Mouse (Mus musculus) forebrain, embryonic 14.5 days (tissue): ENCODE measurements around the gene Cel. TPM values are rescaled to one million over a fixed set of nuclear protein-coding genes. Genes with fewer than 3 reads are reported as not detected.

Experiments used
- ATAC-seq: fragments of 200-750 bp; cut with Nextera tagmentation; 2 replicates; pipeline ENCODE4 v1.8.0; 2017; ENCODE audit warnings: mild to moderate bottlenecking, moderate library complexity
- DNase-seq: peaks from one replicate; pipeline ENCODE4 v3.0.0-alpha.2; 2015; ENCODE audit warnings: low spot score
- H3K27ac ChIP-seq: fragments of 300-500 bp; sonication (generic); 2 replicates; pipeline ENCODE4 v1.5.1; 2014; ENCODE audit warnings: low read depth, mild to moderate bottlenecking, control low read depth, low read length, moderate library complexity
- H3K27me3 ChIP-seq: fragments of 300-500 bp; sonication (generic); replicated peaks from 2 replicates; pipeline ENCODE4 v1.6.1; 2014; ENCODE audit warnings: low read length, control low read depth, mixed read lengths; ENCODE audit not compliant: control insufficient read depth, insufficient read depth
- H3K36me3 ChIP-seq: fragments of 300-500 bp; sonication (generic); 2 replicates; pipeline ENCODE4 v1.6.1; 2014; ENCODE audit warnings: low read length, control low read depth; ENCODE audit not compliant: control insufficient read depth, insufficient read depth
- H3K4me1 ChIP-seq: fragments of 300-500 bp; sonication (generic); 2 replicates; pipeline ENCODE4 v1.6.1; 2014; ENCODE audit warnings: antibody characterized with exemption, low read length, control low read depth; ENCODE audit not compliant: control insufficient read depth, insufficient read depth
- H3K4me2 ChIP-seq: fragments of 300-500 bp; sonication (generic); 2 replicates; pipeline ENCODE4 v1.6.1; 2014; ENCODE audit warnings: mild to moderate bottlenecking, control low read depth, low read length
- H3K4me3 ChIP-seq: fragments of 300-500 bp; sonication (generic); 2 replicates; pipeline ENCODE4 v1.5.1; 2014; ENCODE audit warnings: low read depth, low read length, control low read depth
- H3K9ac ChIP-seq: fragments of 300-500 bp; sonication (generic); 2 replicates; pipeline ENCODE4 v1.6.1; 2014; ENCODE audit warnings: mild to moderate bottlenecking, low read length, control low read depth, moderate library complexity
- H3K9me3 ChIP-seq: fragments of 300-500 bp; sonication (generic); replicated peaks from 2 replicates; pipeline ENCODE4 v1.6.1; 2016; ENCODE audit warnings: low read length, control low read depth, mixed read lengths; ENCODE audit not compliant: control insufficient read depth
- WGBS: fragments of 180-500 bp; shearing (Covaris S2); extraction: QIAGEN DNeasy Blood & Tissue Kit; methylation state at CpG from one replicate; pipeline ENCODE4 v1.1.7; 2014; 5-methylcytosine and 5-hydroxymethylcytosine counted together
- polyA plus RNA-seq: library from polyadenylated mRNA; unstranded; fragments of >200 nt; fragmentation: Nextera tagmentation; extraction: Ambion mirVana; gene quantifications from 2 replicates; pipeline ENCODE4 v1.2.1, GENCODE M21; 2014

The Cel gene
- polyA plus RNA-seq, 1 experiment from 2014 or later, result not detected

DNA sequence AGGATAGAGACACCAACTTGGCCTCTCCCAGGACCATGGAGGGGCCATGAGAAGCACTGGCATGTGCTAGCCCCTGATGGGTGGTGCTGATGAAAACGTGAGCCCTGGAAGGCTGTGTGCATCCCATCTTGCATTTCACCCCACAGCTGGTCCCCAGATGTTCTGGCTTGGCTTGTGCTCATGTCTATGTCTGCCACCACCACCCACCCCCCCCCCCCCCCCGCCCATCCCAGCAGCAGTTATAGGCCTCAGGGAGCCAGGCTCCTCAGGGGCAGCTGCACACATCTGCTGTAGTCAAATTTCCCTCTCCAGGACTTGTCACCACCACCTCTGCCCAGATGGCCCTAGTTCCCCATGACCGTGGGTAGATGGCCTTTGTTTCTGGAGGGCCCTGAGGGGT, 6.7 kb upstream of the Cel start:
- 80% methylated on average over 2 of the region's 3 CpGs for WGBS
- no peaks in the 10 kb centered on the region for H3K4me1 ChIP-seq
- no peak overlapping the region for H3K4me2 ChIP-seq
- no peak overlapping the region for H3K4me3 ChIP-seq
- no peak overlapping the region for H3K27ac ChIP-seq
- no peaks in the 10 kb centered on the region for H3K9me3 ChIP-seq
- no peaks in the 10 kb centered on the region for H3K27me3 ChIP-seq
- peaks cover 98% of the 10 kb centered on the region for H3K36me3 ChIP-seq
- no peak for DNase-seq
- no peak overlapping the region for H3K9ac ChIP-seq
- ATAC-seq, result no peak

- no peaks in the 10 kb centered on the region for H3K4me1 ChIP-seq
- peaks cover 68% of the 10 kb centered on the region for H3K36me3 ChIP-seq
- ATAC-seq, result no peak
- H3K9ac ChIP-seq, result no peak overlapping the region
- H3K4me3 ChIP-seq, result no peak overlapping the region
- H3K27me3 ChIP-seq, result no peaks in the 10 kb centered on the region
- WGBS, result 87% methylated on average over 5 of the region's 5 CpGs
- no peak overlapping the region for H3K4me2 ChIP-seq
- no peak for DNase-seq
- H3K9me3 ChIP-seq, result no peaks in the 10 kb centered on the region
- H3K27ac ChIP-seq, result no peak overlapping the region
Measured at GRCm38 (mm10) chr2:28566545-28566944, 3.3 kb upstream of the Cel start.

DNA sequence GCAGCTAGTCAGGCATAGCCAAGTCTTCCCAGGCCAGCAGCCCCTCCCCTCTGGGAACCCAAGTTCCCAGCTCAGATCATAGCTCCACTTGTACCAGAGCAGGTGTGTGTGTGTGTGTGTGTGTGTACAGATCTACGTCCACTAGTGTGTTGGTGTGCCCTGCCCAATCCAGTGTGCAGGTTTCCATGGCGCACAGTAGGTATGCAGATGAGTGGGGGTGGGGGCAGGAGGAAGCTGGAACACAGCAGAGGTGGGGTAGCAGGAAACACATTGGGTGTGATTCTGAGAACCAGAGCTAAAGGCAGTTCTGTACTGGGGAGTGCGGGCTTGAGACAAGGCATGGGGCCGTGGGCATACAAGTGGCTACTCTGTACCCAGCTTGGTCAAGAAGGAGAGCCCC, 1.2 kb upstream of the Cel start:
- Histone ChIP-seq H3K27ac (no peak overlapping the region), H3K4me1 (no peaks in the 10 kb centered on the region), H3K4me3 (no peak overlapping the region), H3K36me3 (peaks cover 46% of the 10 kb centered on the region), H3K9me3 (no peaks in the 10 kb centered on the region), H3K4me2 (no peak overlapping the region), H3K9ac (no peak overlapping the region), H3K27me3 (no peaks in the 10 kb centered on the region)
- DNase-seq, result no peak
- WGBS, result 91% methylated on average over 4 of the region's 4 CpGs
- no peak for ATAC-seq

GRCm38 (mm10) chr2:28563830-28564229, 627 bp upstream of the Cel start:
- no peaks in the 10 kb centered on the region for H3K27me3 ChIP-seq
- ATAC-seq (no peak), DNase-seq (no peak)
- H3K4me3 ChIP-seq, result no peak overlapping the region
- H3K4me1 ChIP-seq, result no peaks in the 10 kb centered on the region
- no peak overlapping the region for H3K4me2 ChIP-seq
- H3K9me3 ChIP-seq, result no peaks in the 10 kb centered on the region
- H3K9ac ChIP-seq, result no peak overlapping the region
- H3K36me3 ChIP-seq, result peaks cover 40% of the 10 kb centered on the region
- no peak overlapping the region for H3K27ac ChIP-seq

DNA sequence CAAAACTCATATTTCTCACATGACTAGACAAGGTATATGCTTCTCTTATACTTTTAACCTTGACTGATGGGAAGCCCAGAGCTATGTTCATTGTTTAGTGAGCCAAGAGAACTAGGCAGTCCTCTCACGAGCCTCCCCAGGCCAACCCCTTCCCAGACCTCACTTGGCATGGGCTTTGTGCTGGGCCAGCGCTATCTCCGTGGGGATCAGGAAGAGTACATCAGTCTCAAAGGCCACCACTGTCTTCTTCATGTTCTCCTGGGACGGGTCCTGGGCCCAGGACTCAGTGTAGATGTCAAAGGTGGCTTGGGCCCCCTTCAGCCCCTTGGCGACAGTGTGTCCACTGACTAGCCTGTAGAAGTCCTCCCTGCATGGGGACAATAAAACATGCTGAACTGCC, 5.8 kb downstream of the Cel start:
- Histone ChIP-seq H3K9me3 (no peaks in the 10 kb centered on the region), H3K27ac (no peak overlapping the region), H3K27me3 (no peaks in the 10 kb centered on the region), H3K9ac (no peak overlapping the region), H3K4me3 (no peak overlapping the region), H3K4me2 (no peak overlapping the region), H3K4me1 (no peaks in the 10 kb centered on the region), H3K36me3 (peaks cover 22% of the 10 kb centered on the region)
- 86% methylated on average over 5 of the region's 5 CpGs for WGBS
- DNase-seq (no peak), ATAC-seq (no peak)

DNA sequence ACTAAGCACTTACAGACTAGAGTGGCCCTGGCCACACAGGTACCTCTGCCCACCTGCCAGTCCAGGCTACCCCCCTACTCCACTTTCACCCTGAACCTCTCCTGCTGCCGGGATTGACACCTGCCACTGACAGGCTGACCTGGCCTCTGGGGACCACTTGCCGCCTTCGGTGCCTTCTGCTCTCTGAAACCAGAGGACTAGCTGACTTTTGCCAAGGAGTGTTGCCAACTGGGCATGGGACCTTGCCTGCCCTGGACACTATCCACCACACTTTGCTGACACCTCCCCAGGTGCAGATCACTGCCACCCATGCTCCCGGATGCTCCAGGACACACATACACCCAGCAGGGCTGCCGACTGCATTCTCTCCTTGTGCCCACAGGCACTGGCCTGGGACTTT, 10.9 kb downstream of the Cel start:
- no peaks in the 10 kb centered on the region for H3K27me3 ChIP-seq
- ATAC-seq (no peak), DNase-seq (no peak)
- no peak overlapping the region for H3K4me2 ChIP-seq
- no peaks in the 10 kb centered on the region for H3K4me1 ChIP-seq
- no peak overlapping the region for H3K27ac ChIP-seq
- no peak overlapping the region for H3K4me3 ChIP-seq
- H3K9ac ChIP-seq, result no peak overlapping the region
- peaks cover 72% of the 10 kb centered on the region for H3K36me3 ChIP-seq
- 89% methylated on average over 5 of the region's 5 CpGs for WGBS
- no peaks in the 10 kb centered on the region for H3K9me3 ChIP-seq

DNA sequence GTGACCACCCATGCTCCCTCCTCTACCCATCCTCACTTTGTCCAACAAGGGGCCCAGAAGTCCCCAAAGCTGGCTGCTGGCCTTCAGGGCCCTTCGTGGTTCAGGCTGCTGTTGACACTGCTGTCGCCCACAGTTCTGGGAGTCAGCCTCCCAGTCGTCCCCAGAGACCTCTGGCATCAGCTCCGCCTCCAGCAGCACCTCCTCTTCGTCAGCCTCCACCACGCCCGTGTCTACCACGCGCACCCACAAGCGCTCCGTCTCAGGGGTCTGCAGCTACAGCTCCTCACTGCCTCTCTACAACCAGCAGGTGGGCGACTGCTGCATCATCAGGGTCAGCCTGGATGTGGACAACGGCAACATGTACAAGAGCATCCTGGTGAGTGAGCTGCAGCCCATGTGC, 14.0 kb downstream of the Cel start:
- Histone ChIP-seq H3K9ac (no peak overlapping the region), H3K4me1 (no peaks in the 10 kb centered on the region), H3K4me3 (no peak overlapping the region), H3K27me3 (no peaks in the 10 kb centered on the region), H3K4me2 (no peak overlapping the region), H3K9me3 (no peaks in the 10 kb centered on the region), H3K36me3 (peaks cover 99% of the 10 kb centered on the region), H3K27ac (no peak overlapping the region)
- ATAC-seq (no peak), DNase-seq (no peak)
- 89% methylated on average over 13 of the region's 13 CpGs for WGBS

GRCm38 (mm10) chr2:28547237-28548172, 15.7 kb downstream of the Cel start:
- 50% methylated on average over 11 of the region's 11 CpGs for WGBS
- Histone ChIP-seq H3K27me3 (no peaks in the 10 kb centered on the region), H3K9ac (no peak overlapping the region), H3K27ac (no peak overlapping the region), H3K4me2 (no peak overlapping the region), H3K4me3 (no peak overlapping the region), H3K9me3 (no peaks in the 10 kb centered on the region), H3K4me1 (no peaks in the 10 kb centered on the region), H3K36me3 (peaks cover 99% of the 10 kb centered on the region)
- ATAC-seq, result peak; percentile 50
- peak; percentile 82 for DNase-seq

DNA sequence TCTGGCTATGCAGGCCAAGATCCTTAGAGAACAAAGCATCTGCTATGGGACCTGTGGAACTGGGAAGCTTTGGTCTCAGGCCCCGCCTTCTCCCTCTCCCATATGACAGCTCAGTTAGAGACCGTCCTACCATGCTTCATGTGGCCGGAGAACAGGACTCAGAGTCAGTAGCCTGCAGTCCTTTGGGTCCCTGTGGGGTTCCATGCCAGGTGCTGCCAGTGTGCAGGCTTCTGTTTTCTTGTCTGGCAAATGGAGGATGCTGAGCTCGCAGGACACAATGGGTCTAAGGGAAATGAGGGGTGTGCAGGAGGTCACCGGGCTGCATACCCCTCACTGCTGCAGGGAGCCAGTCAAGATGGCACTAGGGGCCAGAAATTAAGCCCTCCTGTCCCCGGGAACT, 16.6 kb downstream of the Cel start:
- no peaks in the 10 kb centered on the region for H3K9me3 ChIP-seq
- no peak for DNase-seq
- no peak overlapping the region for H3K4me2 ChIP-seq
- H3K4me1 ChIP-seq, result no peaks in the 10 kb centered on the region
- no peaks in the 10 kb centered on the region for H3K27me3 ChIP-seq
- 79% methylated on average over 6 of the region's 6 CpGs for WGBS
- H3K27ac ChIP-seq, result peak overlapping the region; percentile 54; the same call in 1 of the 2 replicates
- peaks cover 99% of the 10 kb centered on the region for H3K36me3 ChIP-seq
- H3K4me3 ChIP-seq, result no peak overlapping the region
- no peak for ATAC-seq
- H3K9ac ChIP-seq, result no peak overlapping the region
